Mouse (Mus musculus): ENCODE results near the gene Fkbp9. TPM values are rescaled to one million over a fixed set of nuclear protein-coding genes. Genes with fewer than 3 reads are reported as not detected.

The Fkbp9 gene
- polyA plus RNA-seq, 1 experiment from 2014 or later, result 29.0 TPM

DNA sequence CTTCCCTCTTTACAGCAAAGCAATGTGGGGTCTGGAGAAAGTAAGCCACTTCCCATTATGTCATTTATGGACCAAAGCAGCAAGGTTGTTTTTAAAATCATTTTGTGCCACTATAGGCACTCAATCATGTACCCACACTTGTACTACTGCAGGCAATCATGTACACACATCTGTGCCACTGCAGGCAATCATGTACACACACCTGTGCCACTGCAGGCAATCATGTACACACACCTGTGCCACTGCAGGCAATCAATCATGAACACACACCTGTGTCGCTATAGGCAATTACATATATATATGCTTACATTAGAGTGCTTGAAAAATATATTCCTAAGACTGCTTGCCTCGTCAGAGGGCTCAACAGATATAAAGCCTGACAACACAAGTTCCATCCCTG, 73.1 kb downstream of the Fkbp9 start:
- no peak for DNase-seq (ENCODE audit: low spot score)

DNA sequence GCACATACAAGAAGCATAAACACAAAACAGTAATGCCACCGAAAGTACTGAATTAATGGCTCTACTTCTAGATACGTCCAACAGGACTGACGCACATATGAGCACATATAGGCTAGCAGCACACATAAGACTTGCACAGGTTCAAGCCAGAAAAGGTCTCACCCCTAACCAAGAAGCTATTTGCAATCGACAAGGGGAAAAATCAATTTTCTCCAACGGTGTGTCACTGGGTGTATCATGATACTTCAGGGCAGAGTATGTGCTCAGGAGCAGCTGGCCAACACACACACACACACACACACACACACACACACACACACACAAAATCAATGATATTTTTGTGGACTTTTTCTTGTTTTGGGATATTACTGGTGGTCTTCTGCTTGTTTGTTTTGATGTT, 73.6 kb downstream of the Fkbp9 start:
- DNase-seq (ENCODE audit: low spot score), result no peak

DNA sequence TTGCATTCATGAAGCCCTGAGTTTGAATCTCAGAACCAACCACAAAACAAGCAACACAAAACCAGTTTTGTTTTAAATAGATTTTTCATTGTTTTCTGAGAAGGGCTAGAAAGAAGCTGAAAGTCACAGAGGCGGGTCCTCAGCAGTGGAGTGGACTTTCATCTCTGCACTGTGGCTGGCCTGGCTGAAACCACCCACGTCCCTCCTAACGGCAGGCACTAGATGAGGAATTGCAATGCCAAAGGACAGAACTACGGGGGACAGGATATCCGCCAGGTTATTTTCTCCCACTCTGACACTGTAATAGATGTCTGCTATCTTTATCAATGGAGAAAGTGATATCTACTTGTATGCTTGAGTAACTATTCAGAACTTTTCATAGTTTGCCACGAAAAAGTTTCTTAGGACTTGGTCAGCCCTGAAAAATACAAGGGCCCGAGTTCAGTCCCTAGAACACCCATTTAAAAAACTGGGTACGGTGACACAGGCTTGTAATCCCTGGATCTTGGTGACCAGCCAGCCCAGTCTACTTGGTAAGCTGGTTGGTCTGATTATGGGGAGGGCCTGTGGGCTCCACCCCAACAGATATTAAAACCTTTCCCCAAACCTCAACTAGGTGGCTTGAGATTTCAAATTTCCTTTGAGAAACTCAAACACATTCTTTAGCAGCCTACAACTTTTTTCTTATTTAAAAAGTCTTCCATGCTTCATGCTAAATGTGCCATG, 74.4 kb downstream of the Fkbp9 start:
- no peak for DNase-seq (ENCODE audit: low spot score)

DNA sequence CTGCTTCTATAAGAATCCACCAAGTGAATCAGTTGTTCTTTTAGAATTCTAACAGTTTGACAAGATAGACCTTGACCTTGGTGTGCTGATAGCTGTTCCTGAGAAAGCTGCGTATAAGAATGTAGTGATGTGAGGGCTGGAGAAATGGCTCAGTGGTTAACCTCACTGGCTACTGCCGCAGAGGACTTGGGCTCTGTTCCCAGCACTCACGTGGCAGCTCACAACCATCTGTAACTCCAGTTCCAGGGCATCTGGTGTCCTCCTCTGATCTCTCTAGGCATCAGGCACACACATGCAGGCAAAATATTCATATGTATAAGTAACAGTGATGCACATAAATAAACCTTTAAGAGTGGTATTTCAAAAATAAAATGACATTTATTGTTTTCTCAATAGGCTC, 76.1 kb downstream of the Fkbp9 start:
- no peak for DNase-seq (ENCODE audit: low spot score)

DNA sequence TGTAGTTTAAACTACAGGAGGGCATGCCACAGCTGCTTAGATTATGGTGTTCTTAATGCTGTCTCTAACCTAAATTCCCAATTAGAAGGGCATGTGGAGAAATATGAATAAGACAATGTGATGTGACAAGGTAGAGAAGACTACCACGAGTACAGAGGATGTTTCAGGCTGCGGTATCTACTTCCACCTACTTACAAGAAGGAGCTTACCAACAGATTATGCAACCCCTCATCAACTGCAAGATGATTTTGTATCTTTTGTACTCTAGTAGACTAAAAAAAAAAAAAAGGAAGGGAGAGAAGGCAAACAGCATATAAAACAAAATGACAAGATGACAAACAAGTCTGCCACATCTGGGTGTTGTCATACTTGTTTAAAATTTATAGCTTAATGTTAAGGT, 76.5 kb downstream of the Fkbp9 start:
- no peak for DNase-seq (ENCODE audit: low spot score)

DNA sequence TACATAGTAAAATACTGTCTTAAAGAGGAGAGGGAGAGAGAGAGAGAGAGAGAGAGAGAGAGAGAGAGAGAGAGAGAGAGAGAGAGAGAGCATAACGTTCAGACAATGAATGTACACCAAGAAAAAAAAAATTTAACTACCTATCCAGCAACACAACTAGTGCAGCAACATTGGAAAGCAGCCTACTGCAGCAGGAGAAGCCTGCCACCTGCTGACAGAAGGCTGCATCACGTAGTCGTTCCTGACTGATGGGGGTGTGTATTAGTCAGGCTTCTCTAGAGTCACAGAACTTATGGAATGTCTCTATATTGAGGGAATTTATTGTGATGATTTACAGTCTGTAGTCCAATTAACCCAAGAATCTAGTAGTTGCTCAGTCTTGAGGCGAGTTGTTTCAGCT, 77.1 kb downstream of the Fkbp9 start:
- DNase-seq (ENCODE audit: low spot score), result peak; percentile 56

DNA sequence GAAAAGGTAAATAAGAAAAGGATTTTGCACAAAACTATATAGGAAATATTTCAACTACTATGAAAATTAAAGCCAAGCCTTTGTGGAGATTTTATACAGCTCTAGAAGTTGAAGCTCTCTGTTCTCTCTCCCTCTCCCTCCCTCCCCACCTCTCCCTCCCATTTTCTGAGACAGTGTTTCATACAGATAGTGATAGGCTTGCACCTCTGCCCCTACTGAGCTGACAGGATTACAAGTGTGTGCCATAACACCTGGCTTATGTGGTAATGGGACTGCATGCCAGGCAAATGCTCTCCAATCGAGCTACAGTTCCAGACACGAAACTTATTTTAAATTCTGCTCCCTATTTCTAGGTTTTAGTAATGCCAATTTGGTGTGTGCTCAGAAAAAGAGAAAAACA, 79.1 kb downstream of the Fkbp9 start:
- no peak for DNase-seq (ENCODE audit: low spot score)

DNA sequence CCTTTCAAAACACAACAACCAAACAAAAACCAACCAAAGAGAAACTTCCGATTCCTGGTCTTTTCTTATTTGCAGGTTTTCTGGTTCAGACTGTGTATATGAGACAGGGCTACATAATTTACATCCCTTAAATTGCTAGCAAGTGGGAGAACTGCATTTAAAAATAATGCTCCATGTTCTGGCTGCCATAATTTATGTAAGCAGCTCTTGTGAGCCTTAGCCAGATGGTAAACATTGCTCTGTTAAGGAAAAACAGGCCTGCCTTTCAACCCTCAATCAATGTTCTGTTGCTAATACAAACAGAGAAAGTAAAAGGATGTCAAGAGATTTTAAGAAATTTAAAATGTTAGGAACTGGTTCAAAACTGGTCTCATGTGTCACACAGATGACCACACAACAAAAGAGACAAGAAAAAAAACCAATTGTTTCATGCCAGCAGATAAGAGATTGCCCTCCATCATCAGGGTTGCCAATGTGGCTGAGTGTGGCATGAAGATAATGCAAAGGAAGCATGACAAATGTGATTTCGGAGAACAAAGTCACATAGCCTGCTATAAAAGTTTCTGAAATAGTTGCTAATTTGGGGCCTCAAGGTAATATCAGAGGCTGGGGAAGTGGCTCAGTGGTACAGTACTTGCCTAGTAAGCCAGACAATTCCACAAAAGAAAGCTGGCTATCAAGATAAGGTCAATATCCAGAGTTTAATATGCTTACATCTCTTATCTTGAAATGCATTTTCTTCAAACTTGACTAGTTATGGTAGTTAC, 81.4 kb downstream of the Fkbp9 start:
- DNase-seq (ENCODE audit: low spot score), result no peak

DNA sequence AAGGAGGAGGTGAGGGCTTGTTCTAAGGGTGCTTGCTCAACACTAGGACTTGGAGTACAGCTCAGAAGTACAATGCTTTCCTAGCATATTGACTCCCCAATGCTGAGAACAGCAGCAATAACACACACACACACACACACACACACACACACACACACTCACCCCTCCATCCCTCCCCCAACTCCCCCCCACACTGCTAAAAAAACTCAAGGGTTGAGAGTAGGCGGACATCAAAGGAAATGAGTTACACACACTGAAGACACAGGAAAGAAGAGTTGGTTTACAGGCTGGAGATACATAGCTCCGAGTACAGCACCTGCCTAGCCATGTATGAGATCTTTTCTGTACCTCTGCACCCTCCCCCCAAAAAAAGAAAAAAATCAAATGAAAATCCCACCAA, 84.4 kb downstream of the Fkbp9 start:
- peak; percentile 79 for DNase-seq (ENCODE audit: low spot score)

DNA sequence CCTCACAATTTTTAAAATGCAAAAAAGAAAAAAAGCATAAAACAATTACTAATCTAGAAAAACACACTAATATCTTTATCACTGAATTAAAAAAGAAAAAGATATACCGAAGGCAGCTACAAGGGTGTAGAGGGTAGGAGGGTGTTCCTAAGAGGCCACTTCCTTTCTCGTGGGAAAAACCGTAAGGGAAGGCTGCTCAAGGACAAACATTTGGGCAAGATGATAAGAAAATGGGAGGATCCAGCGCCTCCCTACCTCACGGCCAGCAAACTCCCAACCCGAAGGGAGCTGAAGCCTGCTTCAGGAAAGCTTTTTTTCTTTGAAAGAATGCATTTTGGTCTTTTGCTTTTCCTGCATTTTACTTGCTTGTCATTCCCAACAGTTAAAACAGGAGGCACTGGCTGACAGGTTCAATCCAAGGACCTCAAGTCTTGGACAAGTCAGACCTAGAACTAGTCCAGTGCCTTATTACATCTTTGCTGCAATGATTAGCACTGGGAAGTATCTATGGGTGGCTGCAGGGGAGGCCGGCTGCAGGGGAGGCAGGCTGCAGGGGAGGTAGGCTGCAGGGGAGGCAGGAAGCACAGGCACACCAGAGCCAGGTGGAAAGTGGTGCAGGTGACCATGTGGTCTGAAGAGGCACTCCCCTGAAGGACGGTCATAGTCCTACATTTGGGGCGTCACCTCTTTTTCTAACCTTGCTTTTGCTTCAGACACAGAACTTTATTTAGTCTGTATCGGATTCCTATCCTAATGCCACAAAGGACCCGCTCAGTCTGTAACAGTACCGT, 85.9 kb downstream of the Fkbp9 start:
- DNase-seq (ENCODE audit: low spot score), result no peak

DNA sequence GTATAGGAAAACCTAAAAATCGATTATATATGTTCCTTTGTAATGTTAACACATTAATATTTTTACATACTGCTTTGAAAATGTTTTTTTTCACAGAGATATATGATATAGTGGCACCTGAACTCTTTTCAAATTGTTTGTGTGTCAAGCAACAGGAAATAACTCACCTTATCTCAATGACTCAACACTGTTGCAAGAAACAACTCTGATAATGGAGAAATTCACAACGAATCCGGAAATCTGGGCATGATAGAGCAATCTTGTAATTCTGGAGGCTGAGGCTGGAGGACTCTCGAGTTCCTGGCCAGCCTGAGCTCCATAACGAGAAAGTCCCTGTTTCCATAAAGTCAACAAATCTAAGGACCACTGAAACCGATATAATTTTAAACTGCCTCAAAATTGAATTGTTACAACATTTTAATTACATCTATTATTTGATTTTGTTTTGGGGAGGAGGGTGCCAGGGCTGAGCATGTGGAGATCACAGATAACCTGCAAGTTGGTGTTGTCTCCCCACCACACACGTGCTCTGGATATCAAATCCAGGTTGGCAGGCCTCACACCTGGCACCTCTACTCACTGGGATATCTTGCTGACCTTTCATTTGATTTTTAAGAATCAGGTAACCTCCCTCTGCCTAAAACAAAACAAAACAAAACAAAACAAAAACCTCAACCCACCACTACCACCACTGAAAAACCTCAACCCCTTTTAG, 87.6 kb downstream of the Fkbp9 start:
- no peak for DNase-seq (ENCODE audit: low spot score)

DNA sequence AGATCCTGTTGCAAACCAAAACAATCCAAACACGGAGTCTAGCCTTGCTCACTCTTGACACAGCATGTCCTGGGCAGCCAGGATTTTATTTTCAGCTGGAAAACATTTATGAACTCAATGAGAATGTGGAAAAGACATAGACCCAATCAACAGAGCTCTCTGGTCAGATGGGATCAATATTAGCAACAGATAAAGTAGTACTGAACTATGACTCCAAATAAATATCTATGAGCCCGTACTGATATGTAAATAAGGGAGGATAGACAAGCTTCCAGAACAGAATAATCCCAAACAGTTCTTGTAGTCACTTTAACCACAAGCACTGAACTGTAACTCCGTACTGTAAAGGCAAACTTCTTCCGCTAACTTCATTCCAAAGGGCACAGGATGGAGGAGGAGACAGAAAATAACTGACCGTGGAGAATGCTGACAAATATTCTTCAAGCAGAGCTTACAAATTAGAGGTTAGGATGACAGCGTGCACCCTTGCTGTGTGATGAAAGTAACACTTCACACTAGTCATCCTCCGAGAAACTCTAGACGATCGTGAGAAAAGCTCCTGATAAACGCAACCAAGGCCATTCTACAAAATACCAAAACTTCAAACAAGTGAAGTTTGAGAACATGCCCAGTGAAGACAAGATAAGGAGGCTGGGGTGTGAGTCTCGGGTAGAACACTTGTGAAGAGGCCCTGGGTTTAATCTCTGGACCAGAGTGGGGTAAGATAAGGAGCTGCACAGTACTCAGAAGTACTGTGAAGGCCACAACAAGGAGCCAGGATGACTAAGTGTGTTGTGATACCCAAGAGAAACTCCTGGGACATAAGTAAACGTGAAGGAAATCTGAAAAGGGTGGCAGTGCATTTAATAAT, 88.6 kb downstream of the Fkbp9 start:
- DNase-seq (ENCODE audit: low spot score), result no peak

DNA sequence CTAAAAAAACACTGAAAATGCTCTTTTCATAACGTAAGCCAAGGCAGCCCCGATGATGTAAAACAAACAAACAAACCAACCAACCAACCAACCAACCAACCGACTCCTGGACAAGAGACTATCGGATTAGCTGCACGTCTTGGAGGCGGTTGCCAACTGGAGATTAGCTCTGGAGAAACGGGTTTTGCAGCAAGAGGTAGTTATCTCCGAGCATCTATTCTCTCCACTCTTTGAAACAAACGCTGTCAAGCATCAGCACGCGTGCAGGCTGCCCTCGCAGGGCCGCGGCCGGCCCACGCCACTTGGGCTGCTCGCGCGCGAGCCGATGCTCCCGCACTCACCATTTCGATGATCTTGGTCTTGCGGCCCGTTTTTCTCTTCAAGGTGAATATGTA, 91.5 kb downstream of the Fkbp9 start:
- DNase-seq (ENCODE audit: low spot score), result no peak

DNA sequence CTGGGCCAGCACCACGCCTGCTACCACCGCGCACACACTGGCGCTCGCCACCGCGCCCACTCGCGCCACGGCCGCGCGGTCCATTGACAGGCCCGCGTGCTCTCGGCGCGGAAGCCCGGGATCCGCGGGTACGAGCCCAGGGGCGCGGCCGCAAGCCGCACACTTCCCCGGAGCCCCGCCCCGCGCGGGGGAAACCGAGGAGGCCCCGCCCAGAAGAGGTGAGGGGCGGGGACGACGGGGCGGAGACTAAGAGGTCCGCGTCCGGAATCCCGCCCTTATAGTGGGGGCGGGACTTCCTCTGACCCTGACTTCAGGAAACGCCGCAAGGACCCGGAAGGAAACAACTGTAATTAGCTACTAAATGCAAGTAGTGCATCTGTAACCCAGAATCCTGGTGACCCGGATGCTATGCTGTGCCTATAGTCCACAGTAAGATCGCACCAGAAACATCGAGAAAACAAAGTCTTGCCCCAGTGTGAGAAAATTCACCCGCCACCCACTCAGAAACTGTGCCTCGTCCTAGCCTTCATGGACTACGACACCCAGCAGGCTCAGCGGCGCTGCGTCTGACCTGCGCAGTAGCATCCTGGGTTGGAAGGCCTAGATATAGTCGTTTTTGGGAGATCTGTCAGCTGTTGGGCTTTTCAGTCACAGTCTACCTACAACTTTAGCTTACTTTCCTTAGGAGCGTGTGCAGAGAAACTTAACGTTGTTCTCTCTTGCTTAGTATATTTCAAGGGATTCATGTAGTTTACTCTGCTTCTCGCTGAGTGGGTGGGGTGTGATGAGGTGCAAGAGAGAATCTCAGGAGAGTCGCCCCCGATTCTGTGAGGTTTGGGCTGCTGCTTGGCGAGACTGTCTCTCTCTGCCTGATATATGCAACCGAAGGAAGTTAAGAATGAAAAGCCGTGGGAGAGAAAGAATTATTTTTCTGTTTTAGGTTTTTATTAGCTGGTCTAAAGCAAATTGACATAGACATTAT, 92.2 kb downstream of the Fkbp9 start, which contains the start of the genes Nt5c3 and Vmn1r4:
TSS of gene Nt5c3 (minus strand) at position 207 of the 982 bp plus-strand sequence.
TSS of gene Vmn1r4 (plus strand) at position 290 of the 982 bp plus-strand sequence.
- DNase-seq (ENCODE audit: low spot score), result peak; percentile 98

Other genes starting within 250 kb of the Fkbp9 start
- 260 TPM in 2 replicates for gene Lsm5, start 127.3 kb upstream of the Fkbp9 start, polyA plus RNA-seq (2015; fragmentation: Nextera tagmentation; extraction: Ambion mirVana)
- 16.6 and 20.0 TPM in 2 replicates for gene Avl9, start 117.2 kb upstream of the Fkbp9 start, polyA plus RNA-seq (2015; fragmentation: Nextera tagmentation; extraction: Ambion mirVana)
- gene Kbtbd2, start 34.2 kb upstream of the Fkbp9 start, polyA plus RNA-seq (2015; fragmentation: Nextera tagmentation; extraction: Ambion mirVana), result 19.0 and 22.6 TPM in 2 replicates
- 70.1 and 73.9 TPM in 2 replicates for gene Nt5c3, start 91.9 kb downstream of the Fkbp9 start, polyA plus RNA-seq (2015; fragmentation: Nextera tagmentation; extraction: Ambion mirVana)
- 0.27 and 0.51 TPM in 2 replicates for gene Vmn1r4, start 92.0 kb downstream of the Fkbp9 start, polyA plus RNA-seq (2015; fragmentation: Nextera tagmentation; extraction: Ambion mirVana)
- not detected in 2 replicates for gene Vmn1r5, start 138.2 kb downstream of the Fkbp9 start, polyA plus RNA-seq (2015; fragmentation: Nextera tagmentation; extraction: Ambion mirVana)
- gene Vmn1r6, start 165.2 kb downstream of the Fkbp9 start, polyA plus RNA-seq (2015; fragmentation: Nextera tagmentation; extraction: Ambion mirVana), result not detected in 2 replicates
- gene Vmn1r7, start 193.3 kb downstream of the Fkbp9 start, polyA plus RNA-seq (2015; fragmentation: Nextera tagmentation; extraction: Ambion mirVana), result not detected in 2 replicates
- gene Vmn1r8, start 200.2 kb downstream of the Fkbp9 start, polyA plus RNA-seq (2015; fragmentation: Nextera tagmentation; extraction: Ambion mirVana), result not detected in 2 replicates
- gene Vmn1r9, start 234.7 kb downstream of the Fkbp9 start, polyA plus RNA-seq (2015; fragmentation: Nextera tagmentation; extraction: Ambion mirVana), result not detected in 2 replicates

Measured in thymus, postnatal 0 days (tissue).